Mouse (Mus musculus) midbrain, embryonic 11.5 days (tissue): ENCODE measurements at regions not wholly inside any gene's neighbourhood (a gene's known extent, or its start where the extent isn't known, plus 50 kb on each side); places are given as distances from the start of the nearest gene placed in this dataset.
"Not testable (repeated sequence)": the region's sequence is repeated elsewhere in the genome, so short reads cannot be mapped to it uniquely, and the experiment has no call there.

Source experiments
- ATAC-seq: fragments of 200-750 bp; cut with Nextera tagmentation; 2 replicates; pipeline ENCODE4 v1.8.0; 2017; ENCODE audit warnings: moderate TSS enrichment, moderate library complexity; ENCODE audit not compliant: low FRiP score
- DNase-seq: peaks from one replicate; pipeline ENCODE4 v3.0.0; 2015; ENCODE audit warnings: low spot score; ENCODE audit errors: missing footprints
- H3K27ac ChIP-seq: fragments of 300-500 bp; sonication (generic); 2 replicates; pipeline ENCODE4 v1.5.1; 2014; ENCODE audit warnings: low read depth, low read length
- H3K27me3 ChIP-seq: fragments of 300-500 bp; sonication (generic); 2 replicates; pipeline ENCODE4 v1.6.1; 2014; ENCODE audit warnings: mild to moderate bottlenecking, low read length, moderate library complexity, mixed read lengths; ENCODE audit not compliant: control insufficient read depth, insufficient read depth
- H3K36me3 ChIP-seq: fragments of 300-500 bp; sonication (generic); 2 replicates; pipeline ENCODE4 v1.6.1; 2014; ENCODE audit warnings: mild to moderate bottlenecking, low read length, moderate library complexity, mixed read lengths; ENCODE audit not compliant: control insufficient read depth, insufficient read depth
- H3K4me1 ChIP-seq: fragments of 300-500 bp; sonication (generic); 2 replicates; pipeline ENCODE4 v1.6.1; 2014; ENCODE audit warnings: low read length; ENCODE audit not compliant: control insufficient read depth, insufficient read depth
- H3K4me2 ChIP-seq: fragments of 300-500 bp; sonication (generic); 2 replicates; pipeline ENCODE4 v1.6.1; 2014; ENCODE audit warnings: mild to moderate bottlenecking, moderate library complexity
- H3K4me3 ChIP-seq: fragments of 300-500 bp; sonication (generic); 2 replicates; pipeline ENCODE4 v1.5.1; 2014; ENCODE audit warnings: low read depth, low read length
- H3K9ac ChIP-seq: fragments of 300-500 bp; sonication (generic); 2 replicates; pipeline ENCODE4 v1.6.1; 2014; ENCODE audit warnings: low read length
- H3K9me3 ChIP-seq: fragments of 300-500 bp; sonication (generic); 2 replicates; pipeline ENCODE4 v1.6.1; 2016; ENCODE audit warnings: low read length; ENCODE audit not compliant: control insufficient read depth
- WGBS: fragments of 180-500 bp; shearing (Covaris S2); extraction: QIAGEN DNeasy Blood & Tissue Kit; methylation state at CpG from one replicate; pipeline ENCODE4 v1.1.7; 2014; 5-methylcytosine and 5-hydroxymethylcytosine counted together

- 50% methylated on average over 2 of the region's 2 CpGs for WGBS
- H3K4me2 ChIP-seq, H3K27me3 ChIP-seq, H3K9me3 ChIP-seq, DNase-seq, H3K4me1 ChIP-seq, H3K27ac ChIP-seq, H3K36me3 ChIP-seq, H3K9ac ChIP-seq, H3K4me3 ChIP-seq: not testable (repeated sequence)
- ATAC-seq: peak; percentile 61; the same call in 1 of the 2 replicates
These were observed 102.1 kb upstream of the 2210010C04Rik start for GRCm38 (mm10) chr6:41137401-41137777.

- Histone ChIP-seq H3K36me3 (no peaks in the 10 kb centered on the region), H3K27ac (no peak overlapping the region), H3K9ac (no peak overlapping the region), H3K4me3 (no peak overlapping the region), H3K27me3 (no peaks in the 10 kb centered on the region), H3K9me3 (no peaks in the 10 kb centered on the region), H3K4me2 (no peak overlapping the region), H3K4me1 (no peaks in the 10 kb centered on the region)
- peak; percentile 86 for DNase-seq
- peak; percentile 62 for ATAC-seq
- 35% methylated on average over 6 of the region's 6 CpGs for WGBS
These were observed 101.5 kb upstream of the 2210010C04Rik start for GRCm38 (mm10) chr6:41136717-41137400.

- 78% methylated on average over 4 of the region's 4 CpGs for WGBS
- DNase-seq: no peak
These were observed 99.9 kb upstream of the 2210010C04Rik start for GRCm38 (mm10) chr6:41135160-41135559.

GRCm38 (mm10) chr6:41129906-41130305 lies 94.6 kb upstream of the 2210010C04Rik start:
- Histone ChIP-seq H3K27me3 (no peaks in the 10 kb centered on the region), H3K4me1 (no peaks in the 10 kb centered on the region), H3K36me3 (no peaks in the 10 kb centered on the region), H3K9ac (no peak overlapping the region), H3K4me2 (no peak overlapping the region), H3K9me3 (no peaks in the 10 kb centered on the region), H3K27ac (no peak overlapping the region), H3K4me3 (no peak overlapping the region)
- no peak for DNase-seq
- no peak for ATAC-seq
- WGBS: 95% methylated on average over 4 of the region's 4 CpGs

More at GRCm38 (mm10) chr6:41135160-41135559, 99.9 kb upstream of the 2210010C04Rik start:
- H3K27ac ChIP-seq: no peak overlapping the region
- no peak overlapping the region for H3K9ac ChIP-seq
- no peaks in the 10 kb centered on the region for H3K9me3 ChIP-seq
- no peak overlapping the region for H3K4me3 ChIP-seq
- H3K36me3 ChIP-seq: no peaks in the 10 kb centered on the region
- ATAC-seq: no peak
- H3K27me3 ChIP-seq: no peaks in the 10 kb centered on the region
- H3K4me2 ChIP-seq: no peak overlapping the region
- no peaks in the 10 kb centered on the region for H3K4me1 ChIP-seq

- Histone ChIP-seq H3K4me3 (no peak overlapping the region), H3K4me1 (no peaks in the 10 kb centered on the region), H3K36me3 (no peaks in the 10 kb centered on the region), H3K27me3 (no peaks in the 10 kb centered on the region), H3K9ac (no peak overlapping the region), H3K4me2 (no peak overlapping the region), H3K27ac (no peak overlapping the region), H3K9me3 (no peaks in the 10 kb centered on the region)
- no peak for DNase-seq
- no peak for ATAC-seq
- WGBS: 83% methylated on average over 7 of the region's 7 CpGs
These were observed 92.5 kb upstream of the 2210010C04Rik start for GRCm38 (mm10) chr6:41127816-41128215.

- Histone ChIP-seq H3K9ac (no peak overlapping the region), H3K4me2 (no peak overlapping the region), H3K9me3 (no peaks in the 10 kb centered on the region), H3K4me3 (no peak overlapping the region), H3K36me3 (no peaks in the 10 kb centered on the region), H3K27ac (no peak overlapping the region), H3K27me3 (no peaks in the 10 kb centered on the region), H3K4me1 (no peaks in the 10 kb centered on the region)
- DNase-seq (no peak), ATAC-seq (no peak)
These were observed 91.5 kb upstream of the 2210010C04Rik start for GRCm38 (mm10) chr6:41126855-41127254.

- Histone ChIP-seq H3K27ac (no peak overlapping the region), H3K9me3 (no peaks in the 10 kb centered on the region), H3K36me3 (no peaks in the 10 kb centered on the region), H3K27me3 (no peaks in the 10 kb centered on the region), H3K9ac (no peak overlapping the region), H3K4me2 (no peak overlapping the region), H3K4me1 (no peaks in the 10 kb centered on the region), H3K4me3 (no peak overlapping the region)
- DNase-seq (no peak), ATAC-seq (no peak)
- 93% methylated on average over 3 of the region's 3 CpGs for WGBS
These were observed 86.3 kb upstream of the 2210010C04Rik start for GRCm38 (mm10) chr6:41121641-41122040.

GRCm38 (mm10) chr6:41119176-41119575 lies 83.9 kb upstream of the 2210010C04Rik start:
- DNase-seq (no peak), ATAC-seq (no peak)
- Histone ChIP-seq H3K9me3 (no peaks in the 10 kb centered on the region), H3K27ac (no peak overlapping the region), H3K4me1 (no peaks in the 10 kb centered on the region), H3K36me3 (no peaks in the 10 kb centered on the region), H3K4me2 (no peak overlapping the region), H3K9ac (no peak overlapping the region), H3K27me3 (no peaks in the 10 kb centered on the region), H3K4me3 (no peak overlapping the region)
- 83% methylated on average over 2 of the region's 2 CpGs for WGBS

- no peak overlapping the region for H3K27ac ChIP-seq
- H3K4me2 ChIP-seq: no peak overlapping the region
- WGBS: 13% methylated on average over 7 of the region's 7 CpGs
- H3K36me3 ChIP-seq: no peaks in the 10 kb centered on the region
- no peaks in the 10 kb centered on the region for H3K27me3 ChIP-seq
- ATAC-seq (peak; percentile 84), DNase-seq (peak; percentile 88)
- no peaks in the 10 kb centered on the region for H3K4me1 ChIP-seq
- no peaks in the 10 kb centered on the region for H3K9me3 ChIP-seq
- H3K4me3 ChIP-seq: no peak overlapping the region
- H3K9ac ChIP-seq: no peak overlapping the region
These were observed 83.1 kb upstream of the 2210010C04Rik start for GRCm38 (mm10) chr6:41118201-41118976.
